Mouse (Mus musculus) midbrain, postnatal 0 days (tissue): ENCODE data around the gene Tfpt. TPM values are rescaled to one million over a fixed set of nuclear protein-coding genes. Genes with fewer than 3 reads are reported as not detected.

Source experiments
- ATAC-seq: fragments of 200-750 bp; cut with Nextera tagmentation; 2 replicates; pipeline ENCODE4 v1.8.0; 2017; ENCODE audit warnings: moderate number of reproducible peaks, mild to moderate bottlenecking, moderate TSS enrichment, moderate library complexity; ENCODE audit not compliant: low FRiP score
- DNase-seq: peaks from one replicate; pipeline ENCODE4 v3.0.0-alpha.2; 2015; ENCODE audit warnings: low spot score
- H3K27ac ChIP-seq: fragments of 300-500 bp; sonication (generic); 2 replicates; pipeline ENCODE4 v1.5.1; 2014; ENCODE audit warnings: low read depth, mild to moderate bottlenecking, low read length, mixed read lengths
- H3K27me3 ChIP-seq: fragments of 300-500 bp; sonication (generic); 2 replicates; pipeline ENCODE4 v1.6.1; 2014; ENCODE audit warnings: low read length, control low read depth, mixed read lengths; ENCODE audit not compliant: insufficient read depth
- H3K36me3 ChIP-seq: fragments of 300-500 bp; sonication (generic); 2 replicates; pipeline ENCODE4 v1.6.1; 2014; ENCODE audit warnings: low read length, control low read depth, mixed read lengths; ENCODE audit not compliant: insufficient read depth
- H3K4me1 ChIP-seq: fragments of 300-500 bp; sonication (generic); 2 replicates; pipeline ENCODE4 v1.6.1; 2014; ENCODE audit warnings: mild to moderate bottlenecking, control low read depth, antibody characterized with exemption, low read length, mixed read lengths; ENCODE audit not compliant: insufficient read depth
- H3K4me2 ChIP-seq: fragments of 300-500 bp; sonication (generic); 2 replicates; pipeline ENCODE4 v1.6.1; 2014; ENCODE audit warnings: low read depth, mild to moderate bottlenecking, low read length, mixed read lengths; ENCODE audit not compliant: poor library complexity, severe bottlenecking
- H3K4me3 ChIP-seq: fragments of 300-500 bp; sonication (generic); 2 replicates; pipeline ENCODE4 v1.5.1; 2014; ENCODE audit warnings: low read depth, mild to moderate bottlenecking, low read length, moderate library complexity
- H3K9ac ChIP-seq: fragments of 300-500 bp; sonication (generic); replicated peaks from 2 replicates; pipeline ENCODE4 v1.6.1; 2014; ENCODE audit warnings: mild to moderate bottlenecking, low read length, moderate library complexity, mixed read lengths; ENCODE audit not compliant: poor library complexity, severe bottlenecking
- H3K9me3 ChIP-seq: fragments of 300-500 bp; sonication (generic); 2 replicates; pipeline ENCODE4 v1.6.1; 2016; ENCODE audit warnings: low read length, control low read depth
- CTCF ChIP-seq: IDR thresholded peaks from 2 replicates; pipeline ENCODE4 v1.5.1; 2016; ENCODE audit warnings: antibody characterized with exemption, mild to moderate bottlenecking
- WGBS: fragments of 180-500 bp; shearing (Covaris S2); extraction: QIAGEN DNeasy Blood & Tissue Kit; methylation state at CpG from one replicate; pipeline ENCODE4 v1.1.7; 2014; 5-methylcytosine and 5-hydroxymethylcytosine counted together
- polyA plus RNA-seq: library from polyadenylated mRNA; unstranded; fragments of >200 nt; fragmentation: Nextera tagmentation; extraction: Ambion mirVana; gene quantifications from 2 replicates; pipeline ENCODE4 v1.2.1, GENCODE M21; 2015
- total RNA-seq: library from RNA; depleted of rRNA; stranded (reverse); fragments of >200 nt; gene quantifications from 2 replicates; pipeline ENCODE4 v1.2.3, GENCODE M21; 2014

Tfpt gene
- total and polyA plus RNA-seq, 2 experiments from 2014 or later = 30.7 to 35.6 TPM

DNA sequence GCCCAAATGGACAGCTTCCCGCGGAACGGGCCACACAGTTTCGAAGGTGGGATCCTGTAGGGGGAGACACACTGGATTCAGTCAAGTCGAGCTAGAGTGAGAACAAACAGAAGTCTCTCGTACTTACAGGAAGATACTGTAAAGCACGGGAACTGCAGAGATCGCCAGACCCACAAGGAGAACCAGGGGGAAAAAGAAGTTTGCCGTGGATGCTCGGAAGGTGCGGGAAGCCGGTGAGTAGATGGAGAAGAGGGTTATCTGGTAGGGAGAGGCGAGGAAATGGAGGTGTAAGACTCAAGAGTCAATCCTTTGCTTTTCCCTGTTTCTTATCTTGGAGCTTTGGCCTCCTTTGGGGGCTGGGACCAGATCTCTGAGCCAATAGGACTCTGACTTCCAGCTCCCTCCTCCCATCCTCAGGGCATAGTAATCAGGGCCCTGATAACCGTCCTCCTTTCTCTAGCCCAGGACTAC lies 37.2 kb upstream of the Tfpt start:
- Histone ChIP-seq H3K4me2 (no peak overlapping the region), H3K27ac (no peak overlapping the region), H3K36me3 (peaks cover 8% of the 10 kb centered on the region; the same call in 1 of the 2 replicates), H3K27me3 (no peaks in the 10 kb centered on the region), H3K4me3 (no peak overlapping the region), H3K9ac (no peak overlapping the region), H3K4me1 (peaks cover 5% of the 10 kb centered on the region; the same call in 1 of the 2 replicates), H3K9me3 (no peaks in the 10 kb centered on the region)
- no peak for DNase-seq
- peak; percentile 40 for TF ChIP-seq CTCF
- no peak for ATAC-seq
- 20% methylated on average over 14 of the region's 14 CpGs for WGBS

DNA sequence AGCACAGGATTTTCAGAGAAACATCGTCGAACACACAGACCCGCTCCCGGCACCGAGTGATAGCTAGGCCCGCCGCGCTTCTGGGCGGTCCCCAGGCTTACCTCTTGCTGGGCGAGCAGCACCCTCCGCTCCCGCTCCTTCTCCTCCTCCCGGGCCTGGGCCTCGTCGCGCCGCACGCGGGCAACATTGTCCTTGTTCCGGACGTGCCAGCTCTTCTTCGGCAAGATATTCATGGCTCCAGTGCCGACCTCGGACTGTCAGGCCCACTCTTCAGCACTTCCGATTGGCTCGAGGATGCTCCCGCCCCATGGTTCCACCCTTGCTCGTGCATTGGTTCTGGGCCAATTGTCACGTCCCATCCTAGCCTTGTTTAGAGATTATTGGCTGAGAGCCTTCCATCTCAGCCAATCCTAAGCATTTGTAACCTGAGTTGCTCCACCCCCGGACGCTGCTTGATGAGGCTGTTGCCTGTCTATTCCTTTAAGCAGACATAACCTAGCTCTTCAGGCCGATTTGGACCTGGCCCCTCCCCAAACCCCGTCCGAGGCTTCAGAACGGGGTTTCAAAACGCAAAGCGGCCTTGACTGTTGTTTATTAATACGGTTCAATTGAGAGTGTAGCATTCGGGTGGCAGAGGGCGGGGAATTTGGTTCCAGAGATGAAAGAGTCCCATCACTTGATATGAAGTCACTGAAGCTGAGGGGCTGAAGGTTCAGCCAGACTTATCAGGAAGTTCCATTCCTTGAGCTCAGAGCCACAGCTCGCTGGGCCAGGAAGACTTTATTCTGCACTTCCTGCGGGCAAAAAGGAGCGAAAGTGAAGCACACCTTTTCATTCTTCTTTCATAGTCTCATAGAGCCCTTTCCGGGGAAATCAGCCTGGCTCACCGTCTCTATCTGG lies 35.7 kb upstream of the Tfpt start, which contains the start of gene Leng1:
Gene Leng1, minus strand, starts transcription at position 626 of the 900 bp plus-strand sequence.
- peak within 1 kb of the TSS; percentile 82 for H3K4me2 ChIP-seq
- no peaks in the 10 kb centered on the region for H3K9me3 ChIP-seq
- peak; percentile 99 for DNase-seq
- peak within 1 kb of the TSS; percentile 72 for H3K27ac ChIP-seq
- peak; percentile 98 for ATAC-seq
- peak within 1 kb of the TSS; percentile 70 for H3K9ac ChIP-seq
- WGBS = 4% methylated on average over 45 of the region's 45 CpGs
- H3K4me3 ChIP-seq = peak within 1 kb of the TSS; percentile 64
- peaks cover 16% of the 10 kb centered on the region for H3K36me3 ChIP-seq
- no peaks in the 10 kb centered on the region for H3K27me3 ChIP-seq
- no peak for TF ChIP-seq CTCF
- H3K4me1 ChIP-seq = peaks cover 5% of the 10 kb centered on the region; the same call in 1 of the 2 replicates

DNA sequence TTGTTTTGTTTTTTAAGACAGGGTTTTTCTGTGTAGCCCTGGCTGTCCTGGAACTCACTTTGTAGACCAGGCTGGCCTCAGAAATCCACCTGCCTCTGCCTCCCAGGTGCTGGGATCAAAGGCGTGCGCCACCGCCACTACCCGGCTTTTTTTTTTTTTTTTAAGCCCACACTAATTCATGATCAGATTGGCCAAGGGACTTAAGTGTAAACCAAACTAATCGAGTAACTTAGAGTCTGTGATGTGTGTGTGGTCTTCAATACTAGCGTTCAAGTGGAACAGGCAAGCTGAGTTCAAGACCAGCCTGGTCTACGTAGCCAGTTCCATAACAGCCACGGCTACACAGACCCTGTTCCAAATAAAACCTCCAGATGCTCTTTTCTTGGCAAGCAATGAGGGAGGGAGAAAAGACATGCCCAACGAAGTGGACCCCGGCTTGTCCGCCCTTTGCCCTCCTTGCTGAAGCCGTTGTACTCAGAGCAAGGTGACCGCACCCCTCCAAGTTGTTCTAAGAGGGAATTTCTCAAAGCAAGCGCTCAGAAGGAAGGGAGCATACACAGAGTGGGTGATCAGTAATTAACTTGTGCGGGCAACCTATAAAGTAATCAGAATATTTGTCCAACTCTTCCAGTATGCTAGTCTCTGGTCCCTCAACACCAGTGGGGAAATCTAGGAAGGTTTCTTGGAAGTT lies 34.9 kb upstream of the Tfpt start:
- no peak for TF ChIP-seq CTCF
- peak overlapping the region; percentile 82 for H3K4me2 ChIP-seq
- H3K4me1 ChIP-seq = peaks cover 5% of the 10 kb centered on the region; the same call in 1 of the 2 replicates
- H3K27ac ChIP-seq = peak overlapping the region; percentile 72
- no peaks in the 10 kb centered on the region for H3K27me3 ChIP-seq
- peak overlapping the region; percentile 64 for H3K4me3 ChIP-seq
- peaks cover 24% of the 10 kb centered on the region for H3K36me3 ChIP-seq
- ATAC-seq (peak; percentile 15; the same call in 1 of the 2 replicates), DNase-seq (peak; percentile 10)
- H3K9ac ChIP-seq = peak overlapping the region; percentile 70
- no peaks in the 10 kb centered on the region for H3K9me3 ChIP-seq
- WGBS = 31% methylated on average over 15 of the region's 15 CpGs

DNA sequence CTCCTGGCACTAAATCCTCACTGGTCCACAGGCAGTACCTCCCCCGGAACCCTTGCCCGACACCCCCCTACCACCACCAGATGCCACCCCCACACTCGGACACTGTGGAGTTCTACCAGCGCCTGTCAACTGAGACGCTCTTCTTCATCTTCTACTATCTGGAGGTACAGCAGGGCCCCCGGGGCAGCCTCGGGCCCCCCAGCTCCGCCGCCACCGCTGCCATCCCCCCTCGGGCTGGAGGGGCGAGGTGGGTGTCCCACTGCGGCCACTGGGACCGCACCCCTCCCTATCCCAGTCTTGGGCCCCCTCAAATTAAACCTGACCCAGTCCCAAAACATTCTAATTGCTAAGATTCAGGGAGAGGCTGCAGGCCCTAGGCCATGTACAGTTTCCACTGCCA lies 28.8 kb upstream of the Tfpt start:
- no peak for ATAC-seq
- H3K4me2 ChIP-seq = no peak overlapping the region
- no peak overlapping the region for H3K9ac ChIP-seq
- H3K27me3 ChIP-seq = no peaks in the 10 kb centered on the region
- H3K4me3 ChIP-seq = no peak overlapping the region
- peaks cover 74% of the 10 kb centered on the region for H3K36me3 ChIP-seq
- WGBS = 95% methylated on average over 14 of the region's 14 CpGs
- no peak for DNase-seq
- TF ChIP-seq CTCF = no peak
- H3K27ac ChIP-seq = no peak overlapping the region
- H3K9me3 ChIP-seq = no peaks in the 10 kb centered on the region
- H3K4me1 ChIP-seq = no peaks in the 10 kb centered on the region

DNA sequence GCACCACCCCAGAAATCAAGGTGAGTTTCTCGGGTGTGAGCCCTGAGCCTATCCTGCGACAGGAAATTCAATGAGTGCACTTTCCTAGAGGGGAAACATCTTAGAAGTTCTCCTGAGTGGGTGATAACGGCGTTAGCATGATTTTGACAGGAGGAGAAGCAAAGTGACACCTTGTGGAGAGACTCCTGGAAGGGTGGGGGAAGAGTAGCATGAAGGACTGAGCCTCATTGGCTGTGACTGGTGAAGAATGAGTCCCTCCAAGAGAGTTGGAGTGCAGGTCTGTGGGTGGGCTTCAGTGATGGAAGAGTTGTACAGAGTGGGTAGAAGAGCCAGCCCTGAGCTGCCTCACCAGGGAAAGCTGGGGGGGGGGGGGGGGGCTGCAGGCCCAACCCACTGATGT lies 27.2 kb upstream of the Tfpt start:
- Histone ChIP-seq H3K4me3 (no peak overlapping the region), H3K27me3 (no peaks in the 10 kb centered on the region), H3K27ac (no peak overlapping the region), H3K36me3 (peaks cover 81% of the 10 kb centered on the region), H3K9ac (no peak overlapping the region), H3K4me2 (no peak overlapping the region), H3K9me3 (no peaks in the 10 kb centered on the region), H3K4me1 (no peaks in the 10 kb centered on the region)
- no peak for TF ChIP-seq CTCF
- ATAC-seq (no peak), DNase-seq (no peak)
- 87% methylated on average over 4 of the region's 4 CpGs for WGBS
